Mouse (Mus musculus) CH12.LX (cell line): ENCODE results near the gene Isca2.

ENCODE experiments used
- CTCF ChIP-seq, 2 experiments: IDR thresholded peaks in 1 of 2; conservative IDR thresholded peaks in 1 of 2; 2 replicates each; pipeline ENCODE4 v1.5.1; 2011 to 2012; ENCODE audit warnings: low read depth in 2 of 2, low read length in 2 of 2, improper control_type of control experiment in 1 of 2, inconsistent platforms in 1 of 2, mild to moderate bottlenecking in 1 of 2, moderate library complexity in 1 of 2
- GABPA ChIP-seq: IDR thresholded peaks from 2 replicates; pipeline ENCODE4 v1.6.1; 2012; ENCODE audit warnings: low read depth, low read length, improper control_type of control experiment, inconsistent platforms; ENCODE audit not compliant: insufficient replicate concordance
- HCFC1 ChIP-seq: IDR thresholded peaks from 2 replicates; pipeline ENCODE4 v1.6.1; 2012; ENCODE audit warnings: low read depth, mild to moderate bottlenecking, inconsistent platforms, low read length, improper control_type of control experiment
- IRF4 ChIP-seq: IDR thresholded peaks from 2 replicates; pipeline ENCODE4 v1.6.1; 2014; ENCODE audit warnings: low read depth, mild to moderate bottlenecking, inconsistent platforms, low read length, improper control_type of control experiment
- POLR2A ChIP-seq: IDR thresholded peaks from 2 replicates; pipeline ENCODE4 v1.6.1; 2011; ENCODE audit warnings: low read depth, mild to moderate bottlenecking, improper control_type of control experiment, low read length
- ZC3H11A ChIP-seq: IDR thresholded peaks from 2 replicates; pipeline ENCODE4 v1.6.1; 2012; ENCODE audit warnings: low read depth, mild to moderate bottlenecking, inconsistent platforms, low read length, improper control_type of control experiment

- no peak for TF ChIP-seq CTCF (conservative IDR thresholded peaks at IDR 0.05 in 1 of 2, IDR thresholded peaks at IDR 0.05 in 1 of 2; ENCODE audit: low read depth in 2 of 2, low read length in 2 of 2)
- peak; percentile 50 for TF ChIP-seq HCFC1
- no peak for TF ChIP-seq GABPA
- TF ChIP-seq ZC3H11A: no peak
- no peak for TF ChIP-seq POLR2A
- TF ChIP-seq IRF4: peak; percentile 96
Measured at GRCm38 (mm10) chr12:84762532-84762931, 10.5 kb upstream of the Isca2 start.
